Mouse (Mus musculus): Measurements from ENCODE around the gene Timp4. TPM values are rescaled to one million over a fixed set of nuclear protein-coding genes. Genes with fewer than 3 reads are reported as not detected.

Timp4 gene
- total and polyA plus RNA-seq, 3 experiments, result not detected

DNA sequence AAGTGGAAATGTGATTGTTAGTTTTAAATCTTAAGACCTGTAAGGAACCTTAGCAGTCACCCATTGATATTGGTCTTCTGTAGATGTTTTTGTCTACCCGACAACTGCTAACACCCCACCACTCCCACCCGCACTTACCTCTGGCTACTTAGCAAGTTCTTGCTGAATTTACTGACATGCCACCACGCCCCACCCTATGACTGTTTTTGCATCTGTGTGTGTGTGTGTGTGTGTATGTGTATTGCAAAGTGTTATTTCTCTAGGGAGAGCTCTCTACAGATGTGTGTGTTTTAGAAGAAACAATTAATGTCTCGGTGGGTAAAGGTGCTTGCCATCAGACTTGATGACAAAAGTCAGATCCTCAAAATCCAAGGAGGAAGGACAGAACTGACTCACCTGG, 25.0 kb downstream of the Timp4 start, which contains the start of gene Gm17482:
Gene Gm17482, plus strand, starts transcription at position 301 of the 400 bp plus-strand sequence.
- H3K9me3 ChIP-seq (replicated peaks; ENCODE audit: insufficient read depth, low read length), result no peaks in the 10 kb centered on the region
- peaks cover 2 to 7% of the 10 kb centered on the region in 2 experiments for H3K27me3 ChIP-seq (ENCODE audit: control insufficient read depth in 1 of 2, insufficient read depth in 2 of 2, low read length in 2 of 2)
- TF ChIP-seq ZMIZ1 (IDR thresholded peaks at IDR 0.05; ENCODE audit: low read depth, low read length) (no peak), SMC3 (IDR thresholded peaks at IDR 0.05; ENCODE audit: low read depth, low read length) (no peak), ZKSCAN1 (IDR thresholded peaks at IDR 0.05; ENCODE audit: low read depth, low read length) (no peak), UBTF (IDR thresholded peaks at IDR 0.05; ENCODE audit: borderline replicate concordance, insufficient read depth, low read depth, low read length) (no peak), POLR2A (IDR thresholded peaks at IDR 0.05; ENCODE audit: control insufficient read depth in 1 of 2, insufficient read depth in 1 of 2, low read depth in 1 of 2, low read length in 2 of 2, poor library complexity in 1 of 2) (no peak), SIN3A (IDR thresholded peaks at IDR 0.05; ENCODE audit: low read length) (no peak), ELF1 (IDR thresholded peaks at IDR 0.05; ENCODE audit: low read depth, low read length) (no peak), TBP (IDR thresholded peaks at IDR 0.05; ENCODE audit: low read depth, low read length) (no peak), USF1 (IDR thresholded peaks at IDR 0.05; ENCODE audit: low read depth, low read length) (no peak), ZNF384 (IDR thresholded peaks at IDR 0.05; ENCODE audit: low read depth, low read length) (no peak), MAX (IDR thresholded peaks at IDR 0.05; ENCODE audit: low read length) (no peak), GABPA (IDR thresholded peaks at IDR 0.05; ENCODE audit: low read depth, low read length) (no peak), CHD2 (IDR thresholded peaks at IDR 0.05; ENCODE audit: low read length) (no peak), MEF2A (IDR thresholded peaks at IDR 0.05; ENCODE audit: extremely low read depth, insufficient replicate concordance, low read depth, low read length, poor library complexity, severe bottlenecking) (no peak), USF2 (IDR thresholded peaks at IDR 0.05; ENCODE audit: borderline replicate concordance in 1 of 2, insufficient read depth in 1 of 2, low read depth in 1 of 2, low read length in 2 of 2) (no peak), NRF1 (IDR thresholded peaks at IDR 0.05; ENCODE audit: insufficient read depth, low read depth, low read length, poor library complexity, severe bottlenecking) (no peak), JUND (IDR thresholded peaks at IDR 0.05; ENCODE audit: low read depth, low read length) (no peak)
- H3K9ac ChIP-seq (ENCODE audit: control insufficient read depth, low read depth, low read length, poor library complexity, severe bottlenecking), result no peak within 1 kb of the TSS
- H3K36me3 ChIP-seq (ENCODE audit: control insufficient read depth in 1 of 2, insufficient read depth in 2 of 2, low read length in 2 of 2), result no peaks in the 10 kb centered on the region
- H3K27ac ChIP-seq (ENCODE audit: control insufficient read depth, low read depth, low read length), result no peak within 1 kb of the TSS
- DNase-seq (ENCODE audit: low read depth, low spot score), result no peak
- no peak within 1 kb of the TSS for H3K4me3 ChIP-seq (ENCODE audit: control insufficient read depth in 1 of 2, insufficient read depth in 1 of 2, low read depth in 2 of 2, low read length in 2 of 2)
- no peaks in the 10 kb centered on the region for H3K79me2 ChIP-seq (ENCODE audit: control insufficient read depth, insufficient read depth, low read length, poor library complexity)
- no peaks in the 10 kb centered on the region for H3K4me1 ChIP-seq (ENCODE audit: control insufficient read depth in 1 of 2, insufficient read depth in 2 of 2, low read length in 2 of 2)

DNA sequence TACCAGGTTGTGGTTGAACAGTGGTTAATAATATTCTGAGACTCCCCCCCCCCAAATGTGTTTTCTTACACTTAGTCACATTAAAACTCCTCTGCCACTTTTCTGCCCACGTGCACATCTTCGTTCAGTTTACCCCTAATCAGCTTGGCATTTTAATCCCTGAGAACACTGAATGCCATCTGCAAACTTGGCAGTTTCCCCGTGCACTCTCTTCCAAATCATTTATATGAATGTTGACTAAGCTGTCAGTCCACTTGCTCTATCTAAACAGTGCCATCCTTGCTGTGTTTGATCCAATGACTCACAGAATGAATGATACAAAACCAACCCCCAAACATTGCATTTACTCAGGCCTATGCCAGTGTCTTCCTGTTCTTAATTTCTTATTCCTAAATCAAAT, 26.5 kb downstream of the Timp4 start:
- Histone ChIP-seq H3K9me3 (replicated peaks; ENCODE audit: insufficient read depth, low read length) (no peaks in the 10 kb centered on the region), H3K27ac (ENCODE audit: control insufficient read depth, low read depth, low read length) (no peak overlapping the region), H3K79me2 (ENCODE audit: control insufficient read depth, insufficient read depth, low read length, poor library complexity) (no peaks in the 10 kb centered on the region), H3K4me3 (ENCODE audit: control insufficient read depth in 1 of 2, insufficient read depth in 1 of 2, low read depth in 2 of 2, low read length in 2 of 2) (no peak overlapping the region), H3K36me3 (ENCODE audit: control insufficient read depth in 1 of 2, insufficient read depth in 2 of 2, low read length in 2 of 2) (no peaks in the 10 kb centered on the region), H3K27me3 (ENCODE audit: control insufficient read depth in 1 of 2, insufficient read depth in 2 of 2, low read length in 2 of 2) (peaks cover 2 to 7% of the 10 kb centered on the region in 2 experiments), H3K9ac (ENCODE audit: control insufficient read depth, low read depth, low read length, poor library complexity, severe bottlenecking) (no peak overlapping the region), H3K4me1 (ENCODE audit: control insufficient read depth in 1 of 2, insufficient read depth in 2 of 2, low read length in 2 of 2) (no peaks in the 10 kb centered on the region)
- TF ChIP-seq RAD21 (IDR thresholded peaks at IDR 0.05; ENCODE audit: low read depth, low read length) (no peak), CTCF (IDR thresholded peaks at IDR 0.05 in 2 of 3, conservative IDR thresholded peaks at IDR 0.05 in 1 of 3; ENCODE audit: control insufficient read depth in 1 of 3, insufficient read depth in 1 of 3, low read depth in 2 of 3, low read length in 3 of 3, poor library complexity in 1 of 3, severe bottlenecking in 1 of 3) (no peak), NELFE (IDR thresholded peaks at IDR 0.05; ENCODE audit: low read depth, low read length) (no peak), TAL1 (IDR thresholded peaks at IDR 0.05; ENCODE audit: low read length) (no peak)
- no peak for DNase-seq (ENCODE audit: low read depth, low spot score)

Measured in MEL (cell line).